Mouse (Mus musculus): Measurements from ENCODE around the gene Kcnc3. TPM values are rescaled to one million over a fixed set of nuclear protein-coding genes. Genes with fewer than 3 reads are reported as not detected.
A peak's percentile ranks its signal among the peaks of the same experiment; 100 is the strongest.

The Kcnc3 gene
- polyA plus RNA-seq, 1 experiment from 2014 or later, result 0.84 TPM

DNA sequence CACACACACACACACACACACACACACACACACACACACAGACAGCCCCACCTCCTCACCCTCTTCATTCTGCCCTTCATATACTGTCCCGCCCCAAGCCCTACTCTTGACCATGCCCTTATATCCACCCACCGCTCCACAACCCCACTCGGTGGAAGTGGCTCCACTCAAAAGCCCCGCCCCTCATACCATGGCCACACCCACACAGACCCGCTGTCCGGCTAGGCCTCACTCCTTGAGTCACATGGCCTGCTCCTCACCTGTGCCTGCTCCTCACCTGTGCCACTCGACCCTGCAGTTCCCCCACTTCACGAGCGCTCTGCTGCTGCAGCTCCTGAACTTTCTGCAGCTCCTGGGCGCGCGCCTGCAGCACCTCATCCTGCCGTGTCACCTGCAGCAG lies 40.0 kb downstream of the Kcnc3 start:
- WGBS, result 71% methylated on average over 13 of the region's 13 CpGs
- H3K9me3 ChIP-seq (replicated peaks), result no peaks in the 10 kb centered on the region
- no peak overlapping the region for H3K4me3 ChIP-seq (replicated peaks)
- peaks cover 3% of the 10 kb centered on the region; the same call in 1 of the 2 replicates for H3K27me3 ChIP-seq
- ATAC-seq (ENCODE audit: insufficient number of reproducible peaks, low FRiP score, low TSS enrichment, low read depth), result no peak
- H3K27ac ChIP-seq (replicated peaks), result no peak overlapping the region
- H3K9ac ChIP-seq, result no peak overlapping the region
- no peaks in the 10 kb centered on the region for H3K4me1 ChIP-seq
- no peak overlapping the region for H3K4me2 ChIP-seq (replicated peaks)
- no peaks in the 10 kb centered on the region for H3K36me3 ChIP-seq

DNA sequence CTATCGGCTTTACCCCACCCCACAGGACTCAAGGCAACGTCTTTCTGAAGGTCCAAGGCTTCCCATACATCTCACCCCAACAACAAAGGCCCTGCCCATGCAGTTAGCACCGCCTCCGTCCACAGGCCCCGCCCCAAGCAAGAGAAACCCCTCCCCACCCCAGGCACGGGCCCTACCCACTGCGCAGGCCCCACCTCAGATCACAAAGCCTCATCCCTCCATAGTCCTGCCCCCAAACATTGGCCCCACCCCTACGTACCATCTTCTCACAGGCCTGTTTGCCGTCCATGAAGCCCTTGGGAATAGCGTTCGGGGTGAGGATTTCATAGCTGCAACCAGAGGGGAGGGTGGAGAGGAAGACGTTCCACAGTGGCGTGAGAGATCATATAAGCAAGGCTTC lies 42.2 kb downstream of the Kcnc3 start:
- 28% methylated on average over 13 of the region's 13 CpGs for WGBS
- Histone ChIP-seq H3K4me1 (no peaks in the 10 kb centered on the region), H3K4me2 (replicated peaks) (no peak overlapping the region), H3K4me3 (replicated peaks) (no peak overlapping the region), H3K27me3 (peaks cover 3% of the 10 kb centered on the region; the same call in 1 of the 2 replicates), H3K27ac (replicated peaks) (no peak overlapping the region), H3K36me3 (no peaks in the 10 kb centered on the region), H3K9ac (no peak overlapping the region), H3K9me3 (replicated peaks) (no peaks in the 10 kb centered on the region)
- ATAC-seq (ENCODE audit: insufficient number of reproducible peaks, low FRiP score, low TSS enrichment, low read depth), result no peak

DNA sequence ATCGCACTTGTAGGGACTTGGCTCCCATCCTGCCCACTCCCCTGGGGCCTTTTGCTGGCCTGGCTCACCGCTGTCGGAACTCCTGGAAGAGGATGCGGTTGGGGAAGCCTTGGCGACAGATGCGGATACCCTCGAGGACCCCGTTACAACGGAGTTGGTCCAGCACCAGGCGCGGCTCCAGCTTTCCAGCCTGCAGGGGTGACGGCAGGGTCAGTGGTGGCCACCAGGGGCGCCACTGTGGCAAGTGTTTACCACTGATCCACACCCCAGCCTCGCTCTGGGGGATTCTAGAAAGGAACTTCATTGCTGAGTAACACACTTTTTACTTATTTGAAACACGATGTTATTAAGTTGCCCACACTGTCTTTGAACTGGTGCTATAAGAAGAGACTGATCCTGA lies 42.9 kb downstream of the Kcnc3 start:
- H3K9me3 ChIP-seq (replicated peaks), result no peaks in the 10 kb centered on the region
- no peaks in the 10 kb centered on the region for H3K36me3 ChIP-seq
- 15% methylated on average over 15 of the region's 15 CpGs for WGBS
- H3K27me3 ChIP-seq, result peaks cover 7% of the 10 kb centered on the region
- no peaks in the 10 kb centered on the region for H3K4me1 ChIP-seq
- no peak overlapping the region for H3K9ac ChIP-seq
- ATAC-seq (ENCODE audit: insufficient number of reproducible peaks, low FRiP score, low TSS enrichment, low read depth), result no peak
- H3K4me2 ChIP-seq (replicated peaks), result no peak overlapping the region
- H3K27ac ChIP-seq (replicated peaks), result no peak overlapping the region
- no peak overlapping the region for H3K4me3 ChIP-seq (replicated peaks)

DNA sequence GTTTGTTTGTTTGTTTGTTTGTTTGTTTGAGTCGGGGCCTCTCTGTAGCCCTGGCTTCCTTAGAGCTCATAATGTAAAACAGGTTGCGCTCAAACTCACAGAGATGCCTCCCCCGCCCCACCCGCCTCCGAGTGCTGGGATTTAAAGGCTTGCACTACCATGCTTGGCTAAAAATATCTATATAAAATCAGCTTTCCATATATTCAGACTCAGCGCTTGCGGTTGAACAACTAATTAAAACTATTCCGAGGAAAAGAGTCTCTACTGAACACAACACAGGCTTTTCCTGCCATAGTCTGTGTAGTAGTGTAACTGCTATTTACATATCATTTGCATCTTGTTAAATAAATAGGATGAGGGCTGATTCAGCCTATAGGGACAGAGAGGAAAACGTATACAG lies 46.2 kb downstream of the Kcnc3 start:
- H3K9me3 ChIP-seq (replicated peaks), result no peaks in the 10 kb centered on the region
- no peaks in the 10 kb centered on the region for H3K4me1 ChIP-seq
- H3K27ac ChIP-seq (replicated peaks), result no peak overlapping the region
- H3K36me3 ChIP-seq, result no peaks in the 10 kb centered on the region
- H3K4me3 ChIP-seq (replicated peaks), result no peak overlapping the region
- no peak overlapping the region for H3K4me2 ChIP-seq (replicated peaks)
- 73% methylated on average over 9 of the region's 9 CpGs for WGBS
- H3K27me3 ChIP-seq, result peaks cover 40% of the 10 kb centered on the region
- no peak for ATAC-seq (ENCODE audit: insufficient number of reproducible peaks, low FRiP score, low TSS enrichment, low read depth)
- H3K9ac ChIP-seq, result no peak overlapping the region

DNA sequence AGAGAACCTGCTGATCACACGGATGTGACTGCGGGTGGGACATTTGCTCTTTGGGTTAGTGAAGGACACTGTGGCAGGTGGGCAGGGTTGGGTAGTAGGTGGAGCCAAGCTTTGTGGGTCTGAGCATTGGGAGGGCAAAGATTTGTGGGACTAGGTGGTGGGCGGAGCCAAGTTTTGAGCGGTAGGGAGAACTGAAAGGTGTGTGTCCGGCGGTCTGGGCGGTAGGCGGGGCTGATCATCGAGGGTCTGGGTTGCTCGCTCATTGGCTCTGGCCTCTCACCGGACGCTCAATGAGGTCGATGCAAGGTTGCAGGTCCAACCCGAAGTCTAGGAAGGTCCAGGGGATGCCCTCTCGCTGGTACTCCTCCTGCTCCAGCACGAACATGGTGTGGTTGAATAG lies 48.2 kb downstream of the Kcnc3 start:
- Histone ChIP-seq H3K4me2 (replicated peaks) (peak overlapping the region; percentile 17; the same call in 1 of the 2 replicates), H3K4me3 (replicated peaks) (no peak overlapping the region), H3K27me3 (peaks cover 45% of the 10 kb centered on the region), H3K27ac (replicated peaks) (no peak overlapping the region), H3K36me3 (no peaks in the 10 kb centered on the region), H3K9ac (no peak overlapping the region), H3K4me1 (no peaks in the 10 kb centered on the region), H3K9me3 (replicated peaks) (no peaks in the 10 kb centered on the region)
- 4% methylated on average over 16 of the region's 16 CpGs for WGBS
- ATAC-seq (ENCODE audit: insufficient number of reproducible peaks, low FRiP score, low TSS enrichment, low read depth), result 0 out of 2 replicates have a peak, but pooled peaks have one; percentile 34

DNA sequence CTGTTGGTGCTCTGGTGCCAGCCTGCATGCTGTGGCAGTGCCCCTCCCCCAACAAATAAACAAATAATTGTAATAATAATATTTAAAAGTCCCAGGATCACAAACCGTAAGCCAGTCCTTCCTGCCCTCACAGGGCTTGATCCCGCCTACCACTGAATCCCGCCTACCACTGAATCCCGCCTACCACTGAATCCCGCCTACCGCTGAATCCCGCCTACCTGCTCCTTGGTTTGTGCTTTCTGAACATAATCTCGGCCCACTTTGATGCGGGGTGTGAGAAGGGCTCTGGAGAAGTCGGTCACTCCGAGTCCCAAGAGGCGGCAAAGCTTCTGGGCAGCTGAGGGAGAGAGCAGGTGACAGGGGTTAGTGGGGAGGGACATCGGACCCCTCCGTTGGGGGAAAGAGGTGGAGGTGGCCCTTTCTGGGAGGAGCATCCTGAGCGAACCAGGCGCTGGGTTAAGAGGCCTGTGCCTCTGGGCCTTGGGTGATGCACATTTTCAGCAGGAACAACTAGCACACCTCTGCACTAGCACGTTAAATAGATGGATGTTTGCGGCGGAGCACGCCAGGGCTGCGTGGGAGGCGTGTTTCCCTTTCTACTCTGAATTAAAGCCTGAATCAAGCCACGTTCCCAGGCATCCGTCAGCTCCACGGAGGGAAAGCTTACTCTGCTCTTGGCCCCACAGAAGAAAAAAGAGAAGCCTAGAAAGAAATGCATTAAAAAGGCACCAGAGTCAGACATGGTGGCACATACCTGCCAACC lies 50.6 kb downstream of the Kcnc3 start:
- WGBS, result 17% methylated on average over 25 of the region's 25 CpGs
- peaks cover 52% of the 10 kb centered on the region for H3K27me3 ChIP-seq
- H3K9ac ChIP-seq, result no peak overlapping the region
- no peaks in the 10 kb centered on the region for H3K4me1 ChIP-seq
- peak overlapping the region; percentile 23; the same call in 1 of the 2 replicates for H3K4me2 ChIP-seq (replicated peaks)
- ATAC-seq (ENCODE audit: insufficient number of reproducible peaks, low FRiP score, low TSS enrichment, low read depth), result no peak
- H3K27ac ChIP-seq (replicated peaks), result no peak overlapping the region
- no peaks in the 10 kb centered on the region for H3K9me3 ChIP-seq (replicated peaks)
- no peaks in the 10 kb centered on the region for H3K36me3 ChIP-seq
- no peak overlapping the region; the same call in 1 of the 2 replicates for H3K4me3 ChIP-seq (replicated peaks)

DNA sequence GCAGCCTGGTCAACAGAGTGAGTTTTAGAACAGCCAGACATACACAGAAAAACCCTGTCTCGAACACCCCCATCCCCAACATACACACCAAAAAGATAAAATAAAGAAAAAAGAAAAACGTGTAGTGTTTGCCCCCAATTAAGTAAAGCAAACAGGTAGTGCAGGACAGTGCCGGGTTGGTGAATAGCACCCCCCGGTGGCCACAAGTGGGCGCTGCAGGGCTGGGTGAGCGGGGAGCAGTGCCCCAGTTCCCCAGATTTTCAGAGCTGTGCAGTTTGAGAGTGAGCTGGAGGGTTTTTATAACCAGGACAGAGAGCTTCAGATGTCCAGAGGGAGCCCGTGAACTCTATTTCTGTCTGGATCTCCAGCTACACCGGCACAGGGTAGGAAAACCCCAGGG lies 51.4 kb downstream of the Kcnc3 start:
- Histone ChIP-seq H3K36me3 (no peaks in the 10 kb centered on the region), H3K4me1 (no peaks in the 10 kb centered on the region), H3K27ac (replicated peaks) (no peak overlapping the region), H3K27me3 (peaks cover 53% of the 10 kb centered on the region), H3K4me2 (replicated peaks) (no peak overlapping the region), H3K9ac (no peak overlapping the region), H3K9me3 (replicated peaks) (no peaks in the 10 kb centered on the region), H3K4me3 (replicated peaks) (no peak overlapping the region)
- 31% methylated on average over 8 of the region's 8 CpGs for WGBS
- no peak for ATAC-seq (ENCODE audit: insufficient number of reproducible peaks, low FRiP score, low TSS enrichment, low read depth)

DNA sequence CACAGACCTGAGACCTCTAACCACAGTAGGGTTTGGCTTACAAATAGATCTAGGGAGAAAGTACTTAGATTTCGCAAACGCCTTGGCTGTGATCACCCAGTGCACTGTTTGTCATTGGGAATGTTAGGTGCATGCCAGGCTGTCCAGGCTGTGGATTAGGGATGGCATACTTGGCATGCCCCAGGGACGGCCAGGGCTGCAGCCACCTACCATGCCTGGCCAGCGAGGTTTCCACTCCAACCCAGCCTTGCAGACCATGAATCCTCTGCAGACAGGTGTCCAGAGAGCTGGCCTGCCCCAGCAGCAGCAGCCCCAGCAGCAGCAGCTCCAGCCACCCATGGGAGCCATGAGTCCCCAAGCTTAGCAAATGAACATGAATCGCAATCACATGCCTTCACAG lies 54.8 kb downstream of the Kcnc3 start:
- H3K4me1 ChIP-seq, result no peaks in the 10 kb centered on the region
- no peaks in the 10 kb centered on the region for H3K36me3 ChIP-seq
- H3K4me3 ChIP-seq (replicated peaks), result no peak overlapping the region
- 76% methylated on average over 5 of the region's 5 CpGs for WGBS
- peaks cover 30% of the 10 kb centered on the region for H3K27me3 ChIP-seq
- H3K9ac ChIP-seq, result no peak overlapping the region
- H3K27ac ChIP-seq (replicated peaks), result no peak overlapping the region
- no peak for ATAC-seq (ENCODE audit: insufficient number of reproducible peaks, low FRiP score, low TSS enrichment, low read depth)
- no peaks in the 10 kb centered on the region for H3K9me3 ChIP-seq (replicated peaks)
- no peak overlapping the region for H3K4me2 ChIP-seq (replicated peaks)

DNA sequence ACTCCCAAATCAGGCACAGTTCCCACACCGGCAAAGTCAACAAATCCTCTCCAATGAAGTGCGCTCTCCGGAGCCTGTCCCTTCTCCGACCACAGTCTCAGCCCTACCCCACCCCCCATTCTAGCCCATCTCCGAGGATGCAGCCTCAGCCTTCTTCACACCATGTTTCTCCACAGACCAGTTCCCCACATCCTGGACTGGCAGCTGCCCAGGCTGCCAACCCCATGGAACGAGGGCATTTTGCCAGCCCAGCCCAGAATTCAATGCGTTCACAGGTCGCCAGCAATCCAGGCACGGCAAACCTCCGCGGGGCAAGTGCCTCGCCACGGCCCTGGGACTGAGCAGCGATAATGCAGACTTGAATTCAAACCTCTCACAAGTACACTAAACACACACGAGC lies 55.5 kb downstream of the Kcnc3 start:
- H3K4me3 ChIP-seq (replicated peaks), result no peak overlapping the region
- H3K36me3 ChIP-seq, result no peaks in the 10 kb centered on the region
- H3K27me3 ChIP-seq, result peaks cover 23% of the 10 kb centered on the region
- no peak for ATAC-seq (ENCODE audit: insufficient number of reproducible peaks, low FRiP score, low TSS enrichment, low read depth)
- no peaks in the 10 kb centered on the region for H3K4me1 ChIP-seq
- no peak overlapping the region for H3K27ac ChIP-seq (replicated peaks)
- H3K4me2 ChIP-seq (replicated peaks), result no peak overlapping the region
- H3K9me3 ChIP-seq (replicated peaks), result no peaks in the 10 kb centered on the region
- WGBS, result 24% methylated on average over 15 of the region's 15 CpGs
- no peak overlapping the region for H3K9ac ChIP-seq

DNA sequence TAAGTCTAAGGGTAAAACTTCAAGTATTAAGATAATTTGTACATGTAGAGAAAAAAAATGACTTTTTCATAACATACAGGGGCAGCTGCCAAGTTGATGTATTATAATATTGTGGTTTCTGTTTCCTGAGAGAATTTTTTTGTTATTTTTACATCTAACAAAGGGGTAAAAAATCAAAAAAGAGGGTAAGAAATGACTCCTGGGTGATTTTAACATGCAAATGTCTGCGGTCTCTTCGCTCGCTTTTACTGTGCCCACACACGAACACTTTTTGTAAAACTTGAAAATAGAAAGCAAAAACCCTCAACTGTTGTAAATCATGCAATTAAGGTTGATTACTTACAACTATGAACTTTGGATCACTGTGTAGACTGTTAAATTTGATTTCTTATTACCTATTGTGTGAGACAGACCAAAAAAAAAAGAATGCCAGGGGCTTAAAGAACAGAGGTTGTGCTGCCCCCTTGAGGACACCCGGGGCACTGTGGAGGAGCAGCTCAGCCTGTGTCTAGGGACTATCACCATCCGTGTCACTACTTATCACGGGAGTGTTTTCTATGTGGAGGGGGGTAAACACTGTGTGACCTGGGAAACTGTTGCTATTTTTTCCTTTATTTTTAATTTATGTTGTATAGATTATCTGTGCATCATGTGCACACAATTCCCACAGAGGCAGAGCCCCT lies 56.7 kb downstream of the Kcnc3 start:
- Histone ChIP-seq H3K27ac (replicated peaks) (no peak overlapping the region), H3K4me3 (replicated peaks) (no peak overlapping the region), H3K27me3 (peaks cover 11% of the 10 kb centered on the region), H3K9ac (no peak overlapping the region), H3K9me3 (replicated peaks) (no peaks in the 10 kb centered on the region), H3K36me3 (no peaks in the 10 kb centered on the region), H3K4me2 (replicated peaks) (no peak overlapping the region), H3K4me1 (no peaks in the 10 kb centered on the region)
- 48% methylated on average over 7 of the region's 7 CpGs for WGBS
- no peak for ATAC-seq (ENCODE audit: insufficient number of reproducible peaks, low FRiP score, low TSS enrichment, low read depth)

DNA sequence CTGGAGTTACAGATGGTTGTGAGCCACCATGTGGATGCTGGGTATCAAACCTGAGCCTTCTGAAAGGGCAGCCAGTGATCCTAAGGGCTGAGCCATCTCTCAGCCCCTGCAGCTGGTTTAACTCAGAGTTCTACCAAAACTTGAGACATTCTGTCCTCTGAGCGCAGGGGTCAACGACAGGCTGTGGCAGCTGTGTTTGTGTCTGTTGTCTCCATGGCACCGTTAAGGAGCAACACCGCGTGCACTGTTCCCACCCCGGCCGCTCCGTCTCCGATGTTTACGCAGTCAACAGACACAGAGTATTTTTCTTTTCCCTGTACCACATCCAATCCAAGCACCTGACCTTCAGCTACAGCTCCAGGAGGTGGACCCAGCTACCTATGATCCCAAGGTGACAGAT lies 57.3 kb downstream of the Kcnc3 start:
- Histone ChIP-seq H3K27ac (replicated peaks) (no peak overlapping the region), H3K9me3 (replicated peaks) (no peaks in the 10 kb centered on the region), H3K4me2 (replicated peaks) (no peak overlapping the region), H3K4me3 (replicated peaks) (no peak overlapping the region), H3K27me3 (peaks cover 11% of the 10 kb centered on the region), H3K9ac (no peak overlapping the region), H3K4me1 (no peaks in the 10 kb centered on the region), H3K36me3 (no peaks in the 10 kb centered on the region)
- no peak for ATAC-seq (ENCODE audit: insufficient number of reproducible peaks, low FRiP score, low TSS enrichment, low read depth)
- 69% methylated on average over 10 of the region's 10 CpGs for WGBS
